8 mouse cellular contexts compared by ENCODE assay signal in the genomic region with DNA sequence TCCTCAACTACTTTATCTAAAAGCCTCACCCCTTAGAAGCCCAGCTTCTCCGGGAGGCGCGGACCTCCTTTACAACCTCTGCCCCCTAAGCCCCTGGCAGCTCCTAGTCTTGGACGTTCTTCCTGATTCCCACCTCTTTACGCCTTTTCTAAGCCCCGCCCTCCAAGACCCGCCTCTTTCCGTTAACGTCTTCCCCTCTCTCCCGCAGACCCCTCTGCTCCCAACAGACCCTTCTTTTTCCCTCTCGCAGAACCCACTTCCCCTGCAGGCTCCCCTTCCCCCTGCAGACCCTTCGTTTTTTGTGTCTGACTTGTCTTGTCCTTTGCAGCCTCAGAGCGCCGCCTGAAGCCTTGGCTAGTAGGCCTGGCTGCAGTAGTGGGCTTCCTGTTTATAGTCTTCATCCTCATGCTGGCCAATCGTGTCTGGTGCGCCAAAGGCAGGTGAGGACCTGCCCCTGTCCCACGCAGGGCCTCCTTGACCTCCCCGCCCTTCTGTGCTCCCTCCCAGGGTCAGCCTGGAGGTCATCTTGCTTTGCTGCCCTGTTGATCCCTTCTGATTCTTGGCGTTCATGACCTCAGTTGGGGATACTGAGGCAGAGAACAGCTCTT. TPM values are rescaled to one million over a fixed set of nuclear protein-coding genes. Genes with fewer than 3 reads are reported as not detected.
DNase-seq lines count a peak whose midpoint lies in the region; ATAC-seq and TF ChIP-seq lines count a peak whose summit lies in the region.

No protein-coding gene starts in this region.

- H3K36me3 ChIP-seq in forebrain, embryonic 13.5 days (ENCODE audit: poor library complexity, severe bottlenecking): peaks cover 26% of the 10 kb centered on the region
- H3K36me3 ChIP-seq in kidney, adult 2 months (ENCODE audit: control insufficient read depth, insufficient read depth, low read length): no peaks in the 10 kb centered on the region

- intact Hi-C loops in left cerebral cortex, postnatal 36 days (cut with DNase I): no loop called here

- no peaks in the 10 kb centered on the region for H3K27me3 ChIP-seq in forebrain, embryonic 13.5 days
- no peaks in the 10 kb centered on the region for H3K27me3 ChIP-seq in kidney, adult 2 months (replicated peaks; ENCODE audit: control insufficient read depth, insufficient read depth, low read length)

- no peaks in the 10 kb centered on the region for H3K9me3 ChIP-seq in forebrain, embryonic 13.5 days (replicated peaks)

- no peak for ATAC-seq in forebrain, embryonic 13.5 days

- no peak overlapping the region for H3K27ac ChIP-seq in forebrain, embryonic 13.5 days
- H3K27ac ChIP-seq in kidney, adult 2 months (ENCODE audit: insufficient read depth, low read depth, low read length): peak overlapping the region; percentile 29; the same call in 1 of the 2 replicates

- peak overlapping the region; percentile 12 for H3K4me3 ChIP-seq in forebrain, embryonic 13.5 days
- peak overlapping the region; percentile 44 for H3K4me3 ChIP-seq in kidney, adult 2 months (ENCODE audit: insufficient read depth, low read depth, low read length)

- H3K4me1 ChIP-seq in forebrain, embryonic 13.5 days: peaks cover 18% of the 10 kb centered on the region
- peaks cover 18% of the 10 kb centered on the region; the same call in 1 of the 2 replicates for H3K4me1 ChIP-seq in kidney, adult 2 months (ENCODE audit: control insufficient read depth, insufficient read depth, low read length)

- TF ChIP-seq POLR2A in kidney, adult 2 months (IDR thresholded peaks at IDR 0.05; ENCODE audit: low read depth, low read length): no peak

- TF ChIP-seq CTCF in kidney, adult 2 months (conservative IDR thresholded peaks at IDR 0.05; ENCODE audit: insufficient read depth, insufficient read length, low read depth, low read length): no peak

- 8% methylated on average over 19 of the region's 19 CpGs for whole genome bisulfite sequencing in forebrain, embryonic 13.5 days
- WGBS in kidney, adult 2 months: 7% methylated on average over 19 of the region's 19 CpGs

- H3K9ac ChIP-seq in forebrain, embryonic 13.5 days: peak overlapping the region; percentile 38; the same call in 1 of the 2 replicates

- peak; percentile 51 to 52 for DNase-seq in cerebellum, postnatal 10 days
- no peak for DNase-seq in cerebellum, postnatal 36 days
- peak; percentile 62 for DNase-seq in kidney, adult 2 months
- DNase-seq in lung, postnatal 14 days: peak; percentile 49
- DNase-seq in thymus, postnatal 14 days: peak; percentile 79
- DNase-seq in ovary, adult 18-20 months (ENCODE audit: low spot score): no peak
- no peak for DNase-seq in left cerebral cortex, postnatal 36 days (ENCODE audit: low spot score in 2 of 2)

- H3K4me2 ChIP-seq in forebrain, embryonic 13.5 days: peak overlapping the region; percentile 43

RNA-seq across cellular contexts. Expression of gene Smim24, which starts 0.7 kb away (rescaled TPM):
- polyA plus RNA-seq in forebrain, embryonic 13.5 days (2015; fragmentation: Nextera tagmentation; extraction: Ambion mirVana): 1.8 TPM in 2 replicates
- polyA plus RNA-seq in kidney, adult 2 months (2012; rRNA removed): 693 and 694 TPM in 2 replicates
- total RNA-seq in left cerebral cortex, postnatal 36 days (2021): under 1 TPM; 0.77 to 0.94 TPM

RNA-seq across cellular contexts. Expression of gene Gm48552, which starts 4.8 kb away (rescaled TPM):
- polyA plus RNA-seq in forebrain, embryonic 13.5 days (2015; fragmentation: Nextera tagmentation; extraction: Ambion mirVana): 2.1 and 2.3 TPM in 2 replicates
- polyA plus RNA-seq in kidney, adult 2 months (2012; rRNA removed): 1.0 and 2.8 TPM in 2 replicates
- total RNA-seq in left cerebral cortex, postnatal 36 days (2021): 1 to 10 TPM; 1.9 to 4.9 TPM

RNA-seq across cellular contexts. Expression of gene Gm48551, which starts 9.3 kb away (rescaled TPM):
- polyA plus RNA-seq in forebrain, embryonic 13.5 days (2015; fragmentation: Nextera tagmentation; extraction: Ambion mirVana): 4.2 and 5.8 TPM in 2 replicates
- polyA plus RNA-seq in kidney, adult 2 months (2012; rRNA removed): 2.1 and 2.3 TPM in 2 replicates
- total RNA-seq in left cerebral cortex, postnatal 36 days (2021): 1 to 10 TPM; 2.5 to 4.3 TPM

RNA-seq across cellular contexts. Expression of gene Dohh, which starts 9.3 kb away (rescaled TPM):
- polyA plus RNA-seq in forebrain, embryonic 13.5 days (2015; fragmentation: Nextera tagmentation; extraction: Ambion mirVana): 76.7 and 87.3 TPM in 2 replicates
- 60.6 and 79.8 TPM in 2 replicates for polyA plus RNA-seq in kidney, adult 2 months (2012; rRNA removed)
- total RNA-seq in left cerebral cortex, postnatal 36 days (2021): 100 to 1,000 TPM in 1 of 2 experiments, 10 to 100 TPM in 1; 80.0 to 103 TPM

RNA-seq across cellular contexts. Expression of gene Fzr1, which starts 15.2 kb away (rescaled TPM):
- 117 and 128 TPM in 2 replicates for polyA plus RNA-seq in forebrain, embryonic 13.5 days (2015; fragmentation: Nextera tagmentation; extraction: Ambion mirVana)
- 41.1 and 49.8 TPM in 2 replicates for polyA plus RNA-seq in kidney, adult 2 months (2012; rRNA removed)
- total RNA-seq in left cerebral cortex, postnatal 36 days (2021): 10 to 100 TPM; 67.8 to 72.2 TPM

Comparison
In these comparisons a context has a peak if more than half of its experiments do, and no peak if none do; other contexts are left out.
1. DNase-seq: peak in cerebellum, postnatal 10 days (2 of 2), kidney, adult 2 months (single experiment), lung, postnatal 14 days (single experiment) and thymus, postnatal 14 days (single experiment); none in cerebellum, postnatal 36 days (0 of 2), ovary, adult 18-20 months (single experiment) and left cerebral cortex, postnatal 36 days (0 of 2).
2. RNA of gene Smim24, which starts 0.7 kb away (polyA plus RNA-seq): 693 to 694 TPM in kidney, adult 2 months; 1.8 TPM in forebrain, embryonic 13.5 days; every median in the first group is over 100 times any median in the second.